In genomic region chr3:105528860-105529259, GRCm38 (mm10) we compare ENCODE assay signal across 24 mouse cellular contexts.
DNase-seq lines count a peak whose midpoint lies in the region; ATAC-seq lines count a peak whose summit lies in the region.
"Had no signal": no experiment of that assay in that cellular context is flagged by ENCODE, and none has a peak within 500 bp of the region (broad histone marks: within the 10 kb centered on the region; RNA-seq: fewer than 3 reads in every experiment).

No protein-coding gene starts in this region.

- peak overlapping the region; percentile 90 for H3K27ac ChIP-seq in forebrain, embryonic 13.5 days
- H3K27ac ChIP-seq in forebrain, embryonic 10.5 days = no peak overlapping the region
- 0 out of 2 replicates have a peak overlapping the region, but pooled peaks have one; percentile 5 for H3K27ac ChIP-seq in midbrain, embryonic 11.5 days (ENCODE audit: low read depth, low read length)
- no peak overlapping the region for H3K27ac ChIP-seq in midbrain, embryonic 16.5 days (ENCODE audit: low read length)
- H3K27ac ChIP-seq in hindbrain, embryonic 13.5 days = peak overlapping the region; percentile 70
- H3K27ac ChIP-seq: embryonic facial prominence, embryonic 12.5 days; heart, embryonic 10.5 days; limb, embryonic 10.5 days; liver, embryonic 15.5 days; lung, embryonic 15.5 days; neural tube, embryonic 12.5 days had no signal

- DNase-seq in forebrain, embryonic 10.5 days (ENCODE audit: extremely low spot score, low spot score) = no peak
- DNase-seq in midbrain, embryonic 11.5 days (ENCODE audit: low spot score, missing footprints) = peak; percentile 77
- DNase-seq in testis, postnatal 10 days (ENCODE audit: low spot score) = no peak
- DNase-seq in layer of hippocampus, adult 9-11 months = no peak
- no peak for DNase-seq in layer of hippocampus, adult 9-10 months (ENCODE audit: low spot score)
- DNase-seq: adrenal gland, postnatal 36 days; cerebellum, adult 11-12 months; cerebellum, postnatal 10 days; gastrocnemius, postnatal 10 days; kidney, postnatal 36 days; liver; lung, postnatal 36 days; thymus, postnatal 14 days had no signal

- H3K27me3 ChIP-seq in forebrain, embryonic 13.5 days = no peaks in the 10 kb centered on the region
- H3K27me3 ChIP-seq in forebrain, embryonic 10.5 days (ENCODE audit: poor library complexity, severe bottlenecking) = 0 out of 2 replicates have a peak, but pooled peaks cover 6% of the 10 kb centered on the region
- no peaks in the 10 kb centered on the region for H3K27me3 ChIP-seq in midbrain, embryonic 11.5 days (ENCODE audit: control insufficient read depth, insufficient read depth, low read length)
- H3K27me3 ChIP-seq in midbrain, embryonic 16.5 days (ENCODE audit: control insufficient read depth, insufficient read depth, low read depth, low read length) = no peaks in the 10 kb centered on the region
- H3K27me3 ChIP-seq in hindbrain, embryonic 13.5 days = no peaks in the 10 kb centered on the region
- H3K27me3 ChIP-seq: embryonic facial prominence, embryonic 12.5 days; liver, embryonic 15.5 days; lung, embryonic 15.5 days; neural tube, embryonic 12.5 days had no signal

- no peak overlapping the region for H3K4me3 ChIP-seq in forebrain, embryonic 13.5 days
- no peak overlapping the region for H3K4me3 ChIP-seq in forebrain, embryonic 10.5 days
- H3K4me3 ChIP-seq in midbrain, embryonic 11.5 days (ENCODE audit: low read depth, low read length) = no peak overlapping the region
- H3K4me3 ChIP-seq in midbrain, embryonic 16.5 days (ENCODE audit: low read depth, low read length) = no peak overlapping the region
- no peak overlapping the region for H3K4me3 ChIP-seq in hindbrain, embryonic 13.5 days
- H3K4me3 ChIP-seq: embryonic facial prominence, embryonic 12.5 days; heart, embryonic 10.5 days; limb, embryonic 10.5 days; liver, embryonic 15.5 days; lung, embryonic 15.5 days; megakaryocyte, embryonic 14.5 days; neural tube, embryonic 12.5 days had no signal

- no peaks in the 10 kb centered on the region for H3K36me3 ChIP-seq in forebrain, embryonic 13.5 days (ENCODE audit: poor library complexity, severe bottlenecking)
- H3K36me3 ChIP-seq in forebrain, embryonic 10.5 days (replicated peaks) = no peaks in the 10 kb centered on the region
- no peaks in the 10 kb centered on the region for H3K36me3 ChIP-seq in midbrain, embryonic 11.5 days (ENCODE audit: control insufficient read depth, insufficient read depth, low read length)
- no peaks in the 10 kb centered on the region for H3K36me3 ChIP-seq in midbrain, embryonic 16.5 days (ENCODE audit: control insufficient read depth, insufficient read depth, low read length)
- no peaks in the 10 kb centered on the region for H3K36me3 ChIP-seq in hindbrain, embryonic 13.5 days
- H3K36me3 ChIP-seq: embryonic facial prominence, embryonic 12.5 days; heart, embryonic 10.5 days; limb, embryonic 10.5 days; liver, embryonic 15.5 days; lung, embryonic 15.5 days; neural tube, embryonic 12.5 days had no signal

- H3K9ac ChIP-seq in forebrain, embryonic 13.5 days = no peak overlapping the region
- no peak overlapping the region for H3K9ac ChIP-seq in midbrain, embryonic 11.5 days (ENCODE audit: low read length)
- no peak overlapping the region for H3K9ac ChIP-seq in midbrain, embryonic 16.5 days (ENCODE audit: low read depth, low read length)
- H3K9ac ChIP-seq in hindbrain, embryonic 13.5 days = no peak overlapping the region
- H3K9ac ChIP-seq: embryonic facial prominence, embryonic 12.5 days; liver, embryonic 15.5 days; lung, embryonic 15.5 days; neural tube, embryonic 12.5 days had no signal

- no peak overlapping the region for H3K4me2 ChIP-seq in forebrain, embryonic 13.5 days
- H3K4me2 ChIP-seq in midbrain, embryonic 11.5 days = no peak overlapping the region
- no peak overlapping the region for H3K4me2 ChIP-seq in midbrain, embryonic 16.5 days (ENCODE audit: low read length)
- no peak overlapping the region for H3K4me2 ChIP-seq in hindbrain, embryonic 13.5 days
- H3K4me2 ChIP-seq: embryonic facial prominence, embryonic 12.5 days; liver, embryonic 15.5 days; lung, embryonic 15.5 days; neural tube, embryonic 12.5 days had no signal

- H3K9me3 ChIP-seq in forebrain, embryonic 13.5 days (replicated peaks) = no peaks in the 10 kb centered on the region
- no peaks in the 10 kb centered on the region for H3K9me3 ChIP-seq in forebrain, embryonic 10.5 days
- H3K9me3 ChIP-seq in midbrain, embryonic 11.5 days (ENCODE audit: control insufficient read depth, low read length) = no peaks in the 10 kb centered on the region
- no peaks in the 10 kb centered on the region for H3K9me3 ChIP-seq in midbrain, embryonic 16.5 days (replicated peaks; ENCODE audit: control insufficient read depth, low read length, poor library complexity, severe bottlenecking)
- no peaks in the 10 kb centered on the region for H3K9me3 ChIP-seq in hindbrain, embryonic 13.5 days
- H3K9me3 ChIP-seq: embryonic facial prominence, embryonic 12.5 days; heart, embryonic 10.5 days; limb, embryonic 10.5 days; liver, embryonic 15.5 days; lung, embryonic 15.5 days; megakaryocyte, embryonic 14.5 days; neural tube, embryonic 12.5 days had no signal

- ATAC-seq in forebrain, embryonic 13.5 days = no peak
- no peak for ATAC-seq in midbrain, embryonic 11.5 days (ENCODE audit: low FRiP score)
- ATAC-seq in midbrain, embryonic 16.5 days = no peak
- ATAC-seq in hindbrain, embryonic 13.5 days (ENCODE audit: low FRiP score) = no peak
- ATAC-seq: intestine, embryonic 16.5 days had no signal

- 49% methylated on average over 8 of the region's 8 CpGs for WGBS in forebrain, embryonic 13.5 days
- 72% methylated on average over 8 of the region's 8 CpGs for WGBS in forebrain, embryonic 10.5 days
- WGBS in midbrain, embryonic 11.5 days = 42% methylated on average over 8 of the region's 8 CpGs
- WGBS in midbrain, embryonic 16.5 days = 44% methylated on average over 8 of the region's 8 CpGs
- WGBS in hindbrain, embryonic 13.5 days = 44% methylated on average over 8 of the region's 8 CpGs

- peaks cover 56% of the 10 kb centered on the region for H3K4me1 ChIP-seq in forebrain, embryonic 13.5 days
- peaks cover 54% of the 10 kb centered on the region for H3K4me1 ChIP-seq in forebrain, embryonic 10.5 days
- H3K4me1 ChIP-seq in midbrain, embryonic 11.5 days (ENCODE audit: control insufficient read depth, insufficient read depth, low read length) = peaks cover 34% of the 10 kb centered on the region
- peaks cover 44% of the 10 kb centered on the region for H3K4me1 ChIP-seq in midbrain, embryonic 16.5 days (ENCODE audit: control insufficient read depth, insufficient read depth, low read length)
- peaks cover 54% of the 10 kb centered on the region for H3K4me1 ChIP-seq in hindbrain, embryonic 13.5 days (replicated peaks)
- H3K4me1 ChIP-seq: liver, embryonic 15.5 days; lung, embryonic 15.5 days; megakaryocyte, embryonic 14.5 days had no signal

Comparison
In these comparisons a context has a peak if more than half of its experiments do, and no peak if none do; other contexts are left out.
1. H3K27ac ChIP-seq: peak in forebrain, embryonic 13.5 days (single experiment), midbrain, embryonic 11.5 days (single experiment) and hindbrain, embryonic 13.5 days (single experiment); none in forebrain, embryonic 10.5 days (single experiment) and midbrain, embryonic 16.5 days (single experiment).